Mouse (Mus musculus) cerebellum, adult 9-11 months (tissue): Measurements from ENCODE around the gene P2ry14.
A peak's percentile ranks its signal among the peaks of the same experiment; 100 is the strongest.
"Not testable (repeated sequence)": the region's sequence is repeated elsewhere in the genome, so short reads cannot be mapped to it uniquely, and the experiment has no call there.

ENCODE experiments used
- DNase-seq: peaks from one replicate; pipeline ENCODE4 v3.0.0; 2022

Gene P2ry14

DNA sequence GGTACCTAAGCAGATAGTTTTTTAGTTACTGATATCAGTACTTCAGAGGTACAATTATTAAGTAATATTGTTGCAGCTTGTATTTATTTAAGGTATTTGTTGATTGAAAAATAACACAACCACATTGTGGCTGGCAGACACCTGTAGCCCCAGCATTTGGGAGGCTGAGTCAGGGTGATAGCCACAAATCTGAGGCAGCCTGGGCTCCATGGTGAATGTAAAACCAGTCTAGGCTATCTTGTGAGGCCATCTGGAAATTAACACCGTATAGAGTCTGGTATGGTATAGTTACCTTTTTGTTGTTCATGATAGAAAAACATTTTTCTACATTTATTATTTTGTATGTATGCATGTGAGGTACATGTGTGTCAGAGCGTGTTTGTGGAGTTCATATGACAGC lies 51.3 kb downstream of the P2ry14 start:
- no peak for DNase-seq

- DNase-seq = no peak
These were observed 52.0 kb downstream of the P2ry14 start, which contains the start of gene Gpr171 for GRCm38 (mm10) chr3:59101218-59101986. Gpr171 (minus strand) TSS chr3:59101821.

DNA sequence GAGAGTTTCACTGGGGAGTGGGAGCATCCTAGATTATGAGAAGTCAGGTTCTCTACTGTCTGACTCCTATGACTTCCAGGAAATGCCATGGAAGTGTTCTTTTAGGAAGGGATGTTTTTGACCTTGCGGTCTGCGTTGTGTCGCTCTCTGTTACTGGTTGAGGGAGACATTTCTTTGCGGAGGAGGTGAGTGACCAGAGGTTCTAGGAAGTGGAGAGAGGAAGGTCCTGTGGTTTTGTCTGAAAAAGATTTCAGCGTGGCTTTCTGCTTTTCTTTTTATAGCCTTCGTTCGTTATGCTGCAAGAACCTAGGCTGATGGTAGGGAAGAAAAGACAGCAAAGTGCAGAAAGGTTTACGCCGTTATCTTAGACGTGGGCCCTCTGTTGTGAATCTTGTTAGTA lies 54.9 kb downstream of the P2ry14 start:
- DNase-seq = no peak

GRCm38 (mm10) chr3:59097421-59097820 lies 56.0 kb downstream of the P2ry14 start:
- DNase-seq = no peak

- no peak for DNase-seq
These were observed 60.7 kb downstream of the P2ry14 start for GRCm38 (mm10) chr3:59092702-59093101.

- peak; percentile 34 for DNase-seq
These were observed 72.5 kb downstream of the P2ry14 start for GRCm38 (mm10) chr3:59080919-59081318.

DNA sequence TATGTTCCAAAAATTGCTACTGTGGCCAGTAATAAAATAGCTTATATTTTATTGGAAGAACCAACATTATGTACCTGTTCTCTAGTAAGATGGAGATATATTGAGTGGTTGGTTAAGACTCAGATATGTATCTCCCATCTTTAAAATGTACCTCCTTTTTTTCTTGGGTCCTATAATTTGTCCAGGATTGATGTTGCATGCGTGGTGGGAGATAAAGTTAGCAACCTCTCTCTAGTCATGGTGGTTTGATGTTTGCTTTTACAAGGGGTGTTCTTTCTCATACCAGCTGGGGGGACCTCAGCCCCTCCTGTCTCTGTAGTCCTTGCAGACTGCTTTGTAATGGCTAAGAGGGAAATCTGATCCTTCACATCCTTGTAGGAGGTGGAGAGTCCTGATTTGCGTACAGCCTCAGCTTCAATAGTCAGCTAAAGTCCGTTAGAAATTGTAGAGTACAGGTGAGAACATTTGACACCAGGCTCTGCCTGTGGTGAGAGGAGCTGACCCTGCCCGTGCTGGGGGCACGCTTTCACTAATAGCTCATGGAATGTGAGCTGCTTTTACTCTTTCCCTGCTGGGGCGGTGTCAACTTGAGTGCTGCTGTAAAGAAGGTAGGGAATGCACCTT lies 73.0 kb downstream of the P2ry14 start:
- no peak for DNase-seq

DNA sequence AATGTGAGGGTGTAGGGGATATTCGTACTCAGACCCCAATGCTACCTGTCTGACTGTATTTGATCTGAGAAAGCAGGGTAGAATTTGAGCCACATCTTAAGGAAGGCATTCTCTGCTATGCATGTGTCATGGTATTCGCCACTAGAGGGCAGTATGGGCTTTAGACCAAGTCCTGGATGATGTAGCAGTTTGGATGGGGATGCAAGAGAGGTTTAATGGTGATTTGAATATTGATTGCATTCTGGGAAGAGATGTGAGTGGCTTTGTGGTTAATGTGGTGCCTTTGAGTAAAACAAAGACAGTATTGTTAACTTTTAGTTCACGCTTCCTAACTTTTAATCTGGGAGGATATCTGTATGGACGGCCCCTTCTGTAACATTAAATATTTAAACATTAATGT lies 74.1 kb downstream of the P2ry14 start:
- DNase-seq = peak; percentile 44

DNA sequence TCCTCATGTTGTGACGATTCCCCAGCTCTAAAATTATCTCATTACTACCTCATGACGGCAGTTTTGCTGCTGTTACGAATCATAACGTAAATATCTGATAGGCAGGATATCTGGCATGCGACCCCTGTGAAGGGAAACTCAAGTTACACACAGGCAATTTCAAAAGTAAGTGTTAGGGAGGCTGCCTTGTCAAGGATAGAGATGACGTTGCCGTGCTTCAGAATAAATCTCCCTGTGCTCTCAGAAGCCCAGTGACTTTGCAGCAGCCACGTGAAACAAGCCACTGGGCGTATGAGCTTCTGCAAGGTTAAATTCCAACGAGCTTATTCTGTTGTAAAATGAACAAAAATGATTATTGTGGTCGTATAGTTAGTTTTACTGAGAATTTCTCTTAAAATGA lies 74.8 kb downstream of the P2ry14 start:
- DNase-seq = no peak

- no peak for DNase-seq
These were observed 76.1 kb downstream of the P2ry14 start for GRCm38 (mm10) chr3:59077278-59077677.

- DNase-seq = not testable (repeated sequence)
These were observed 84.3 kb downstream of the P2ry14 start for GRCm38 (mm10) chr3:59069071-59069470.

- DNase-seq = no peak
These were observed 86.7 kb downstream of the P2ry14 start for GRCm38 (mm10) chr3:59066558-59067294.

GRCm38 (mm10) chr3:59065937-59066336 lies 87.5 kb downstream of the P2ry14 start:
- no peak for DNase-seq
